8 mouse cellular contexts compared by ENCODE assay signal in genomic region chr11:101060126-101060525, GRCm38 (mm10). TPM values are rescaled to one million over a fixed set of nuclear protein-coding genes. Genes with fewer than 3 reads are reported as not detected.
DNase-seq lines count a peak whose midpoint lies in the region; ATAC-seq and TF ChIP-seq lines count a peak whose summit lies in the region.

No protein-coding gene starts in this region.

- H3K9me3 ChIP-seq in heart, embryonic 13.5 days = no peaks in the 10 kb centered on the region

- H3K4me3 ChIP-seq in spleen, adult 2 months (ENCODE audit: extremely low read depth, insufficient read depth, insufficient read length) = no peak overlapping the region
- H3K4me3 ChIP-seq in heart, embryonic 13.5 days = no peak overlapping the region

- TF ChIP-seq CTCF in spleen, adult 2 months (IDR thresholded peaks at IDR 0.05; ENCODE audit: extremely low read depth, insufficient read depth, insufficient read length, insufficient replicate concordance) = no peak

- peak overlapping the region; percentile 28 for H3K4me2 ChIP-seq in heart, embryonic 13.5 days

- H3K27me3 ChIP-seq in spleen, adult 2 months (ENCODE audit: control insufficient read depth, insufficient read depth, low read length) = no peaks in the 10 kb centered on the region
- no peaks in the 10 kb centered on the region for H3K27me3 ChIP-seq in heart, embryonic 13.5 days (replicated peaks)

- peak overlapping the region; percentile 79 for H3K27ac ChIP-seq in spleen, adult 2 months (ENCODE audit: insufficient read depth, low read length)
- peak overlapping the region; percentile 98 for H3K27ac ChIP-seq in heart, embryonic 13.5 days (replicated peaks)

- peak overlapping the region; percentile 78 for H3K9ac ChIP-seq in heart, embryonic 13.5 days

- H3K36me3 ChIP-seq in spleen, adult 2 months (ENCODE audit: control insufficient read depth, insufficient read depth, low read length) = peaks cover 12% of the 10 kb centered on the region
- peaks cover 30% of the 10 kb centered on the region for H3K36me3 ChIP-seq in heart, embryonic 13.5 days

- H3K4me1 ChIP-seq in spleen, adult 2 months (ENCODE audit: control insufficient read depth, insufficient read depth, insufficient read length) = peaks cover 23% of the 10 kb centered on the region; the same call in 1 of the 2 replicates
- H3K4me1 ChIP-seq in heart, embryonic 13.5 days = peaks cover 100% of the 10 kb centered on the region

- WGBS in spleen, adult 2 months = 43% methylated on average over 8 of the region's 8 CpGs
- WGBS in heart, embryonic 13.5 days = 8% methylated on average over 8 of the region's 8 CpGs

- TF ChIP-seq POLR2A in spleen, adult 2 months (IDR thresholded peaks at IDR 0.05; ENCODE audit: low read depth, low read length) = no peak

- DNase-seq in spleen, adult 2 months (ENCODE audit: low read depth in 1 of 2, low spot score in 2 of 2) = no peak
- DNase-seq in spleen, postnatal 14 days (ENCODE audit: low spot score in 2 of 2) = no peak
- DNase-seq in cerebellum, postnatal 14 days = peak; percentile 70 to 73
- DNase-seq in kidney, postnatal 10 days = peak; percentile 84
- peak; percentile 88 for DNase-seq in lung, postnatal 10 days
- DNase-seq in testis, postnatal 10 days (ENCODE audit: low spot score) = peak; percentile 80
- no peak for DNase-seq in embryo, embryonic 10 days (ENCODE audit: low spot score)

- ATAC-seq in heart, embryonic 13.5 days (ENCODE audit: extremely low read depth, insufficient number of reproducible peaks, low FRiP score, low TSS enrichment) = no peak

RNA-seq across cellular contexts. Expression of gene Naglu, which starts 9.7 kb away (rescaled TPM):
- polyA plus RNA-seq in spleen, adult 2 months (2012; rRNA removed) = 28.6 and 34.8 TPM in 2 replicates
- 13.5 and 13.7 TPM in 2 replicates for polyA plus RNA-seq in heart, embryonic 13.5 days (2015; fragmentation: Nextera tagmentation; extraction: Ambion mirVana)

RNA-seq across cellular contexts. Expression of gene Hsd17b1, which starts 18.1 kb away (rescaled TPM):
- 1.2 and 1.3 TPM in 2 replicates for polyA plus RNA-seq in spleen, adult 2 months (2012; rRNA removed)
- 0.14 and 0.17 TPM in 2 replicates for polyA plus RNA-seq in heart, embryonic 13.5 days (2015; fragmentation: Nextera tagmentation; extraction: Ambion mirVana)

RNA-seq across cellular contexts. Expression of gene Coasy, which starts 22.2 kb away (rescaled TPM):
- polyA plus RNA-seq in spleen, adult 2 months (2012; rRNA removed) = 26.6 and 36.9 TPM in 2 replicates
- polyA plus RNA-seq in heart, embryonic 13.5 days (2015; fragmentation: Nextera tagmentation; extraction: Ambion mirVana) = 26.8 and 28.4 TPM in 2 replicates

RNA-seq across cellular contexts. Expression of gene Mlx, which starts 27.0 kb away (rescaled TPM):
- polyA plus RNA-seq in spleen, adult 2 months (2012; rRNA removed) = 20.3 and 23.9 TPM in 2 replicates
- 36.3 and 41.6 TPM in 2 replicates for polyA plus RNA-seq in heart, embryonic 13.5 days (2015; fragmentation: Nextera tagmentation; extraction: Ambion mirVana)

RNA-seq across cellular contexts. Expression of gene Psmc3ip, which starts 35.1 kb away (rescaled TPM):
- 0.85 and 0.90 TPM in 2 replicates for polyA plus RNA-seq in spleen, adult 2 months (2012; rRNA removed)
- polyA plus RNA-seq in heart, embryonic 13.5 days (2015; fragmentation: Nextera tagmentation; extraction: Ambion mirVana) = 21.4 and 26.6 TPM in 2 replicates

Comparison
In these comparisons a context has a peak if more than half of its experiments do, and no peak if none do; other contexts are left out.
1. DNase-seq: peak in cerebellum, postnatal 14 days (2 of 2), kidney, postnatal 10 days (single experiment), lung, postnatal 10 days (single experiment) and testis, postnatal 10 days (single experiment); none in spleen, adult 2 months (0 of 2), spleen, postnatal 14 days (0 of 2) and embryo, embryonic 10 days (single experiment).